Mouse (Mus musculus) forebrain, embryonic 10.5 days (tissue): ENCODE measurements at regions not wholly inside any gene's neighbourhood (a gene's known extent, or its start where the extent isn't known, plus 50 kb on each side); places are given as distances from the start of the nearest gene placed in this dataset.

ENCODE experiments used
- DNase-seq: peaks from one replicate; pipeline ENCODE4 v3.0.0-alpha.2; 2017; ENCODE audit warnings: low spot score; ENCODE audit errors: extremely low spot score
- H3K27ac ChIP-seq: fragments of 300-500 bp; sonication (generic); 2 replicates; pipeline ENCODE4 v1.5.1; 2016; ENCODE audit warnings: mild to moderate bottlenecking
- H3K27me3 ChIP-seq: fragments of 300-500 bp; sonication (generic); 2 replicates; pipeline ENCODE4 v1.6.1; 2016; ENCODE audit warnings: mild to moderate bottlenecking; ENCODE audit not compliant: poor library complexity, severe bottlenecking
- H3K36me3 ChIP-seq: fragments of 300-500 bp; sonication (generic); replicated peaks from 2 replicates; pipeline ENCODE4 v1.6.1; 2016; ENCODE audit warnings: mild to moderate bottlenecking, moderate library complexity
- H3K4me1 ChIP-seq: fragments of 300-500 bp; sonication (generic); 2 replicates; pipeline ENCODE4 v1.6.1; 2016
- H3K4me3 ChIP-seq: fragments of 300-500 bp; sonication (generic); 2 replicates; pipeline ENCODE4 v1.5.1; 2016; ENCODE audit warnings: mild to moderate bottlenecking, moderate library complexity
- H3K9me3 ChIP-seq: fragments of 300-500 bp; sonication (generic); 2 replicates; pipeline ENCODE4 v1.6.1; 2016; ENCODE audit warnings: mild to moderate bottlenecking, moderate library complexity
- WGBS: fragments of 180-500 bp; shearing (Covaris S2); methylation state at CpG from one replicate; pipeline ENCODE4 v1.1.7; 2016; 5-methylcytosine and 5-hydroxymethylcytosine counted together

GRCm38 (mm10) chr10:17596126-17596525, 126.9 kb upstream of the Cited2 start:
- H3K4me3 ChIP-seq: no peak overlapping the region
- no peaks in the 10 kb centered on the region for H3K9me3 ChIP-seq
- no peaks in the 10 kb centered on the region for H3K27me3 ChIP-seq
- no peak for DNase-seq
- WGBS: 95% methylated on average over 1 of the region's 1 CpGs
- H3K27ac ChIP-seq: no peak overlapping the region
- peaks cover 12% of the 10 kb centered on the region for H3K4me1 ChIP-seq
- H3K36me3 ChIP-seq: no peaks in the 10 kb centered on the region

GRCm38 (mm10) chr10:17596743-17597142, 126.3 kb upstream of the Cited2 start:
- no peak for DNase-seq
- 73% methylated on average over 1 of the region's 1 CpGs for WGBS
- H3K9me3 ChIP-seq: no peaks in the 10 kb centered on the region

GRCm38 (mm10) chr10:17599246-17599645, 123.8 kb upstream of the Cited2 start:
- Histone ChIP-seq H3K9me3 (no peaks in the 10 kb centered on the region), H3K4me3 (no peak overlapping the region), H3K36me3 (no peaks in the 10 kb centered on the region), H3K27ac (no peak overlapping the region), H3K4me1 (peaks cover 12% of the 10 kb centered on the region), H3K27me3 (no peaks in the 10 kb centered on the region)
- 88% methylated on average over 10 of the region's 10 CpGs for WGBS
- DNase-seq: no peak

More at GRCm38 (mm10) chr10:17596743-17597142, 126.3 kb upstream of the Cited2 start:
- Histone ChIP-seq H3K27ac (no peak overlapping the region), H3K36me3 (no peaks in the 10 kb centered on the region), H3K27me3 (no peaks in the 10 kb centered on the region), H3K4me3 (no peak overlapping the region), H3K4me1 (peaks cover 12% of the 10 kb centered on the region)

- Histone ChIP-seq H3K9me3 (no peaks in the 10 kb centered on the region), H3K36me3 (no peaks in the 10 kb centered on the region), H3K4me3 (no peak overlapping the region), H3K27me3 (no peaks in the 10 kb centered on the region), H3K27ac (no peak overlapping the region), H3K4me1 (peaks cover 12% of the 10 kb centered on the region)
- WGBS: 74% methylated on average over 6 of the region's 6 CpGs
- no peak for DNase-seq
Measured at GRCm38 (mm10) chr10:17599831-17600761, 122.9 kb upstream of the Cited2 start.

GRCm38 (mm10) chr10:17600762-17601108, 122.3 kb upstream of the Cited2 start:
- H3K4me1 ChIP-seq: peaks cover 12% of the 10 kb centered on the region
- H3K36me3 ChIP-seq: no peaks in the 10 kb centered on the region
- H3K9me3 ChIP-seq: no peaks in the 10 kb centered on the region
- H3K27me3 ChIP-seq: no peaks in the 10 kb centered on the region
- H3K4me3 ChIP-seq: no peak overlapping the region
- no peak overlapping the region for H3K27ac ChIP-seq
- WGBS: 74% methylated on average over 3 of the region's 3 CpGs
- no peak for DNase-seq

GRCm38 (mm10) chr10:17602446-17602845, 120.6 kb upstream of the Cited2 start:
- H3K27me3 ChIP-seq: no peaks in the 10 kb centered on the region
- peaks cover 12% of the 10 kb centered on the region for H3K4me1 ChIP-seq
- no peak overlapping the region for H3K4me3 ChIP-seq
- DNase-seq: no peak
- no peaks in the 10 kb centered on the region for H3K9me3 ChIP-seq
- no peak overlapping the region for H3K27ac ChIP-seq
- 74% methylated on average over 2 of the region's 2 CpGs for WGBS
- H3K36me3 ChIP-seq: no peaks in the 10 kb centered on the region

- Histone ChIP-seq H3K9me3 (no peaks in the 10 kb centered on the region), H3K27ac (no peak overlapping the region), H3K27me3 (no peaks in the 10 kb centered on the region), H3K4me3 (no peak overlapping the region), H3K4me1 (no peaks in the 10 kb centered on the region), H3K36me3 (no peaks in the 10 kb centered on the region)
- no peak for DNase-seq
- WGBS: 90% methylated on average over 7 of the region's 7 CpGs
Measured at GRCm38 (mm10) chr10:17608220-17608619, 114.8 kb upstream of the Cited2 start.

- no peak overlapping the region for H3K4me3 ChIP-seq
- H3K27me3 ChIP-seq: no peaks in the 10 kb centered on the region
- H3K27ac ChIP-seq: no peak overlapping the region
- WGBS: 86% methylated on average over 7 of the region's 7 CpGs
- H3K9me3 ChIP-seq: no peaks in the 10 kb centered on the region
- no peaks in the 10 kb centered on the region for H3K36me3 ChIP-seq
- DNase-seq: no peak
- H3K4me1 ChIP-seq: no peaks in the 10 kb centered on the region
Measured at GRCm38 (mm10) chr10:17610592-17610991, 112.4 kb upstream of the Cited2 start.

GRCm38 (mm10) chr10:17613281-17613680, 109.7 kb upstream of the Cited2 start:
- Histone ChIP-seq H3K27me3 (no peaks in the 10 kb centered on the region), H3K4me3 (no peak overlapping the region), H3K9me3 (no peaks in the 10 kb centered on the region), H3K4me1 (no peaks in the 10 kb centered on the region), H3K27ac (no peak overlapping the region), H3K36me3 (no peaks in the 10 kb centered on the region)
- no peak for DNase-seq
- 92% methylated on average over 3 of the region's 3 CpGs for WGBS

GRCm38 (mm10) chr10:17618024-17618423, 105.0 kb upstream of the Cited2 start:
- H3K4me3 ChIP-seq: no peak overlapping the region
- H3K9me3 ChIP-seq: no peaks in the 10 kb centered on the region
- 83% methylated on average over 1 of the region's 1 CpGs for WGBS
- DNase-seq: no peak
- H3K27ac ChIP-seq: no peak overlapping the region
- no peaks in the 10 kb centered on the region for H3K27me3 ChIP-seq
- H3K4me1 ChIP-seq: peaks cover 4% of the 10 kb centered on the region; the same call in 1 of the 2 replicates
- no peaks in the 10 kb centered on the region for H3K36me3 ChIP-seq

GRCm38 (mm10) chr10:17619617-17620016, 103.4 kb upstream of the Cited2 start:
- Histone ChIP-seq H3K36me3 (no peaks in the 10 kb centered on the region), H3K4me1 (peaks cover 4% of the 10 kb centered on the region; the same call in 1 of the 2 replicates), H3K9me3 (no peaks in the 10 kb centered on the region), H3K27ac (no peak overlapping the region), H3K27me3 (no peaks in the 10 kb centered on the region), H3K4me3 (no peak overlapping the region)
- no peak for DNase-seq
- 76% methylated on average over 3 of the region's 3 CpGs for WGBS

GRCm38 (mm10) chr10:17621703-17622385, 101.2 kb upstream of the Cited2 start:
- H3K9me3 ChIP-seq: no peaks in the 10 kb centered on the region
- H3K27me3 ChIP-seq: no peaks in the 10 kb centered on the region
- no peak overlapping the region for H3K27ac ChIP-seq
- peaks cover 4% of the 10 kb centered on the region; the same call in 1 of the 2 replicates for H3K4me1 ChIP-seq
- 70% methylated on average over 5 of the region's 5 CpGs for WGBS
- H3K36me3 ChIP-seq: no peaks in the 10 kb centered on the region
- no peak for DNase-seq
- H3K4me3 ChIP-seq: no peak overlapping the region

- 19% methylated on average over 1 of the region's 1 CpGs for WGBS
- H3K27me3 ChIP-seq: no peaks in the 10 kb centered on the region
- no peaks in the 10 kb centered on the region for H3K36me3 ChIP-seq
- DNase-seq: no peak
- H3K27ac ChIP-seq: no peak overlapping the region
- peaks cover 4% of the 10 kb centered on the region; the same call in 1 of the 2 replicates for H3K4me1 ChIP-seq
- H3K4me3 ChIP-seq: no peak overlapping the region
- no peaks in the 10 kb centered on the region for H3K9me3 ChIP-seq
Measured at GRCm38 (mm10) chr10:17622802-17623201, 100.2 kb upstream of the Cited2 start.
